Mouse (Mus musculus) ES-Bruce4 (cell line): ENCODE data around the gene Heatr6.

Source experiments
- CTCF ChIP-seq: IDR thresholded peaks from one replicate; pipeline ENCODE4 v1.8.1; 2011; ENCODE audit warnings: low read depth, low read length
- EP300 ChIP-seq: IDR thresholded peaks from 2 replicates; pipeline ENCODE4 v1.6.1; 2011; ENCODE audit warnings: low read depth, low read length; ENCODE audit not compliant: insufficient read depth
- POLR2A ChIP-seq: IDR thresholded peaks from one replicate; pipeline ENCODE4 v1.8.1; 2011; ENCODE audit warnings: low read length; ENCODE audit not compliant: insufficient read depth

DNA sequence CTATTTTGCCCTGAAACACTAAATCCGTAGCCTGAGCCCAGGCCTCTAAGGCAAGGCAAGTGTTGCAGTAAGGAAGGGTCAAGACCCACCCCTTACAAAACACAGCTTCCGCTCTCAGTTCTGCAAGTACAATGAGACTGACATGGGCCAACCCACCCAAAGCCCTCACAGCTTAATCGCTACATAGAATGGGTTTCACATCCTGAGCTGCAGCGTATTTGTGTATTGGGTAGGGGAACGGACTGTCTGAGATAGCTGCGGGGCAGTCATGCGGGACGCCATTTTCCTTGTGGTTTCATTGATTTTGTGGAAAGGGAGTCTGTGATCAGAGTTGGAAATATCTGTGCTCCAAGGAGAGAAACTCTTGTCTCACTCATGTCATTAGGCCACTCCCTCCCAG is 56.9 kb downstream of the Heatr6 start:
- TF ChIP-seq EP300 = no peak
- no peak for TF ChIP-seq CTCF
- no peak for TF ChIP-seq POLR2A
